Mouse (Mus musculus) cerebellum, postnatal 4 days (tissue): Measurements from ENCODE around the gene Zfp362.
A peak's percentile ranks its signal among the peaks of the same experiment; 100 is the strongest.

Experiments used
- DNase-seq, 2 experiments: peaks; one replicate each; pipeline ENCODE4 v3.0.0; 2022; ENCODE audit warnings: low spot score in 2 of 2, mixed read lengths in 1 of 2

The Zfp362 gene

DNA sequence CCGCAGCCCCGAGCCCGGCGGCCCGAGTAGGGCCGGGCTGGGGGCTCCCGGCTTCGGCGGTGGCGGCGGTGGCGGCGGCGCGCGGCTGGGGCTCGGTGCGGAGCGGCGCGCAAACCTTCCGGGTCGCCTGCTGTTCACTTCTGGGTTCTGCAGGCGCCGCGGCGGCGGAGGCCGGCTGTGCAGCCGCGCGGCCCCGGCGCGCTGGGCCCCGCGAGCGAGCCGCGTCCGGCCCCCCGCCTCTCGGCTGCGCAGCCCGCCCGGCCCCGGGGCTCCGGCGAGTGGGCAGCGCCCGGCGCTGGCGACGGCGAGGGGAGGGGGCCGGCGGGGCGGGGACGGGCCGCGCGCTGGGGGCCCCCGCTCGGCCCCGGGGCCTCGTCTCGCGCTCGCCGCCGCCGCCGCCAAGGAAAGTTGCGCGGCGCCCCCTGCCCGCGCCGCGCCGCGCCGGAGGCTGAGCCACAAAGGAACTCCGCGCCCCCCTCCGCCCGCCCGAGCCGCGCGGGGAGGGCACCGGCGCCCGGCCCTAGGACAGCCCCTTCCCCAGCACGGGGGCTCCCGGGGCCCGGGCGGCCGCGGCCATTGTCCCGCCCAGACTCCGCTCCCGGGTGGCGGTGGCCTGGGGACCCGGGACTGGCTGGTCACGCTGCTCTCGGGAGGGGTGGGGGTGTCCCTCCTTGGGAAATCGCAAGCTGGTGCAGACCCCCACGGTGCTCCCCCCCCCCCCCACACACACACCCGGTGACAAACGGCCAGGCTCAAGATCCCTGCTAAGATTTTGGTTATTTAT, at the start of gene Zfp362:
Zfp362 (minus strand) TSS at position 3 of the 784 bp plus-strand sequence.
- peak in 1 of 2 experiments; percentile 51 for DNase-seq

DNA sequence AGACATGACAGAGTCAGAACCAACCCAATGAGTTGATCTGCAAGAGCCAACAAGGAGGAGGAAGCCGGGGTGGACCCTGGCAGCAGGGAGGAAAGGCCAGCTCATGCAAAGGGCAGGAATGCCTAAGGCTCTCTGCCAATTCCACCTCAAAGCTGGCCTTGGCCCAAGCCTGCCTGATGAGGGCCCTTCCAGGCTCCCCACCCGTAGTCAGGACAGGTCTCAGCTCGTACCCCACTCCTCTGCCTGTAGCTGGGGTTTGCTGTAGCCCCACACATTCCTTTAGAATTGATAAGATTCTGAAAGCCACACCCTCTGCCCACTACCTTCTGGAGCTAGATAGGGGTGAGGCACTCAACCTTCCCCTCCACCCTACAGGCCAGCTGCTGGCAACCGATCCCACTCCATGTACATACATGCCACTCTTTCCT, 49.8 kb upstream of the Zfp362 start:
- no peak for DNase-seq

DNA sequence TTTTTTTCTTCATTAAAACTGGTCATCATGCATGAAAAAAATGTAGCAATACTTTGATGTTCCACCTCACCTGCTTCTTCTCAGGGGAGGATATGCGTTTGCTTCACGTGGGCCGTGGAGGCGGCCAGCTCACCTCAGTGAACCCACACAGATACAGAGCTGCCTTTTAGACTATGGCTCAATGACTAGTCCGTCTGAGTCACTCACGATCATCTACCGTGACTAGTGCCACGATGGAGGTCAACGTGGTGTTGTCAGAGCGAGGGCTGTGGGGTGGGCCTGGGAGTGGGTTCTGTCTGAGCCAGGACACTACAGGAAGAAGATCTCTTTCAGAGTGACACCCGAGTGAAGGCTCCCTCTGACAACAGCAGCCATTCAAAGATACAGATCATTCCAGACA, 47.3 kb upstream of the Zfp362 start:
- no peak for DNase-seq

DNA sequence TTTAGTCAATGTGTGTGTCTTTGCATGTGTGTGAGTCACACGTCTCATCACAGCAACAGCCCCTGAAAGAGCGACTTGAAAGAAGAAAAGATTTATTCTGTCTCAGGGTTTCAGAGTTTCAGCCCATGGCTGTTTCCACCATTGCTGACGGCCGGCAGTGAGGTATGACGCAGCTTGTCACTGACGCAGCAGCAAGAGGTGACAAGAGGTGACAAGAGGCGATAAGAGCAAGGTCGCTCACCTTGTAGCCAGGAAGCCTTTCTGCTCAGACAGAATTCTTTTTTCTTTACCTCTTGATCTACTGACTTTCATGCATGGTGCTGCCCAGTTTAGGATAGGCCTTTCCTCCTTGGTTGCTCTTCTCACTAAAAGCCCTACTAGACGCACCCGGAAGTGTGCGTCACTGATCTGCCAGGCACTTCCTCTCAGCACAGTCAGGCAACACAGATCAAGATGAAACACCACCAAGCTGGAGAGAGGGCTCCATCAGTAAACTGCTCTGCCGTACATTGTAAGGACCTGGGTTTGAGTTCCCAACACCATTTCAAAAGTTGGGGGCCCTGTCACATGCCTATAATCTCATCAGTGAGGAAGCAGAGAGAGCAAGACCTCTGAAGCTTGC, 46.5 kb upstream of the Zfp362 start:
- no peak for DNase-seq

DNA sequence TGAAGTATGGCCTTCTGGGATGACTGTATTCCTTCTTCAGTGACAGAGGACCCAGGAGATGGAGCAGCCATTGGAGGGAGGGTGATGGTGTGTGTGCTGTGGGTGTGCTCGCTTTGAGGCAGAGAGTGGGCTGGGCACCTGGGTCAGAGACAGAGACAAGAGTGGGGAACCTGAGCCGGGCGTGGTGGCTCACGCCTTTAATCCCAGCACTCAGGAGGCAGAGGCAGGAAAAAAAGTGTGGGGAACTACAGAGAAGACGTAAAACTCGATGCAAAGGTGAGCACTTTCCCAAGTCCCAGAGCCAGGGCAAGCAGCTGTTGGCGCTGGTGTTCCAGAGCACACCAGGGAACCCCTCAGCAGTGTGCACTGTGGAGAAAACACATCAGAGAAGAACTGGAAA, 43.8 kb upstream of the Zfp362 start:
- DNase-seq, result no peak

DNA sequence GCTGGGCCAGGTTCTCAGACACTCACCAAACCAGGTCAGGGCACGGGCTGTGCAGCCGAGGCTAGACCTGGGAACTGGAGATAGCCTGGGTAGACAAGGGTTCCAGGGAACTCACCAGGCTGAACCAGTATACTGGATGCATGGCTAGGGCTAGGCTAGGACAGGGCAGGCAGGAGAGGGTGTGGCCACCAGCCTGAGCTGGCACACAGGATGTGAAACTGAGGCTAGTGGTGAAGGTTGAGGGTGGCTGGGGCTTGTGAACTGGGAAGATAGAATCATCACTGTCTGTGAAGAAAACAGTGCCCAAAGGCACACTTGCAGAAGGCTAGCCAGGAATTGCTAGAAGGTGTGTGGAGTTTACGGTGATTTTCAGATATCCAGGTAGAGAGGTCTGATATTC, 43.1 kb upstream of the Zfp362 start:
- no peak for DNase-seq

DNA sequence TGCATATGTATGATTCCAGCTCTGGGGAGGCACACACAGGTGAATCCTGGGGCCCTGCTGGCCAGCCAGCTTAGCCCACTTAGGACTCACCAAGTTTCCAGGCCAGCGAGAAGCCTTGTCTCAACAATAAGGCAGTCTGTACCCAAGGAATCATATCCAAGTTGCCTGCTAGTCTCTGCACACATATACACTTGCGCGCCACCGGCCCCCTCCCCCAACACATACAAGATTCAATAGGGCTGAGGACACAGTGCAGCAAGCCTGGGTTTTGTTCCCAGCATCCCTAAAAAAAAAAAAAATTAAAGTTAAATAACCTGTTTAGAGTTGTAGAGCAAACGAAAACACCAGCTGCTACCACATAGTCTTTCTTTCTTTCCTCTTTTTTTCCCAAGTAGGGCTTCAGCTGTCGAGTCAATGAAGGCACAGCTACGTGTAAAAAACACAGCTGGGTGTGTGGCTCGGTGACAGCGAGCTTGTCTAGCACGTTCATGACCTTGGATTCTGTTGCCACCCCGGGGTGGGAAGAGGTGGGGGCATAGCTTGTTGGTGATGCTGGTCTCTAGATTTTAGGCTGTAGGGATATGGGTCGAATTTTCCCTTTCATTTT, 39.6 kb upstream of the Zfp362 start:
- no peak for DNase-seq

DNA sequence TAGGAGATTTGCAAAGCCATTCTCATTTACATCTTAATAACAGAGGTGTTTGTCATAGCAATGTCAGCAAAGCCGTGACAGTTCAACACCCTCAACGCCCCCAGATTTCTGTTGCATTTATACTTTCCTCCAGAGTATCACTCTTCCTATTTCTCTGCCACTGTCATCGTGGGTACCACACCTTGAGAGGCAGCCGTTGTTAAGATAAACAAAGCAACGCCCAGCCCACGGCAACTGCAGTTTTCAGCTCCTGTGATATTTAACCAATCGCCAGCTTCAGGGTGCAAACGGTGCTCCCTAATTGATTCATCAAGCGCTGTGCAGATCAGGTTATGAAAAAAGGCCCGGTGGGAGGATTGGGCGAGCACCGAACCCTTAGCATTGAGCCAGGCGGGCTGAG, 38.7 kb upstream of the Zfp362 start:
- DNase-seq, result no peak

DNA sequence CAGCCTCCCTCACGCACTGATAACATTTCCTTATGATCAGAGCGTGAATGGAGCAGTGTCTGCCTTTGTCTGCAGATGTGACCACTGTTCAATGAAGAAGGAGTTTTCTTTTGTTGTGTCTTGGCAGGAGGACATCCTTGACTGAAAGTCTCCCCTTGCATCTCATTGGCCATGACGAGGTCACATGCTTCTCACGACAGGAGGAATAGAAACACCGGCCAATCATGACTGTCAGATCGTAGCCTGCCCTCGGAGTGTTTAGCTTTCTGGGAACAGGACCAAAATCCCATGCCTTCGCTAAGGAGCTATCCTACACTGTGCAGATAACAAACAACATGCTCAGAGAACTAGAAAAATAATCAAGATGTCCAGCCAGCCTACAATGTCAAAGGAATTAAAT, 35.4 kb upstream of the Zfp362 start:
- DNase-seq, result no peak

DNA sequence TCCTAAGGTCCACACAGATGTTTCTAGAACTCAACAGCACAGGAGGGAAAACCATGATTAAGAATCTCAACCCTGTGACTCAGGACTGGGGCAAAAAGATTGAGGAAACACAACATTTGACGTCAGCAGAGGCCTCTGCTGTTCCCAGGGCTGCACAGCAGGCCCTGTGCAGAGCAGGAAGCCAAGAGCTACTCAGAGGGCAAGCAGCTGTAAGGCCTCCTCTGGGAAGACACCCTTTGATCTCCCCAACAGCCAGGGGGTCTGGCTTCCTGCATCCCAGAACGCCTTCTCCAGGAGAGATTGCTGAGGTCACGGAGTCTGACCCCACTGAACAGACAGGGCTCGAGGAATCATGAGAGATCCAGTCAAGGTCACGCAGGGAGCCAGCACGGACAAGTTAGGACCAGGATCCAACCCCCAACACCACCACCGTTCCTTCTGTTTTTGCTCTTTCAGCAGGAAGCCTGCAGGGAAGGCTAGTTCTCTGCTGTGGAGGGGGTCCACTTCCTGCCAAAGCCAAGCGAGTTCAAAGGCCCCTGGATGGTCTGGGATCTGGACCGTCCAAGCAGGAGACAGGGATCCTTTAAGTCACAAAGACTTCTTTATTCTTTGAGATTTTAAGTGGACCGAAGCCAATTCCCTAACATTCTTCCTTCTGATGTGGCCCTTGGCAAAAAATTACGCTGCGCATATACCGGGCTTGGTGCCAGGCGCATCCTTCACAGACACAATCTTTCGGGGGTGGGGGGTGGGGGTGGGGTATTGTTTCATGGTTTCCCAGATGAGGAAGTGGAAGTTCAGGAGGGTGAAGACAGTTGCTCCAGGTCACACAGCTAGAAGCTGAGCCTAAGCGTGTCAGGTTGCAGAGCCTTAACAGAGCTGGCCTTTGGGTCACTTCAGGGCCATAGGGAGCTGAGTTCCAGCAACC, 34.2 kb upstream of the Zfp362 start:
- peak in 1 of 2 experiments; percentile 24 for DNase-seq

DNA sequence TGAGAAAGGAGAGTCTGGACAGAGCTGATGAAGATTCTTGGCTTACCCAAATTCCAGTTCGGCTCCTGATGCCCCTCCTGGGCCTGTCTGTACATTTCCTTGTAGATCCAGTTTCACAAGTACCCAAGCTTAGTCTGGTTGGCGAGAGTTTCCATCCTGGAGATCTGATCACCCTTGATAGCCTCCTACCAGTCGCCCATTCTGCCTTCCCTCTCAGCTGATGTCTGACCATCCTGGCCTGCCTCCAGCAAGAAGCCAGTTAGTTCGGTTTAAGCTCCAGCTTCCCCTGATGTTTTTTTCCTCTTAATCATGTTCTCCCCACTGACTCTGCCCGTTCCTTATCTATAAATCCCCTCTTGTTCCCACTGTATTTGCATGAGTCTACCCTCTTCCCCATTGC, 32.4 kb upstream of the Zfp362 start:
- no peak for DNase-seq

DNA sequence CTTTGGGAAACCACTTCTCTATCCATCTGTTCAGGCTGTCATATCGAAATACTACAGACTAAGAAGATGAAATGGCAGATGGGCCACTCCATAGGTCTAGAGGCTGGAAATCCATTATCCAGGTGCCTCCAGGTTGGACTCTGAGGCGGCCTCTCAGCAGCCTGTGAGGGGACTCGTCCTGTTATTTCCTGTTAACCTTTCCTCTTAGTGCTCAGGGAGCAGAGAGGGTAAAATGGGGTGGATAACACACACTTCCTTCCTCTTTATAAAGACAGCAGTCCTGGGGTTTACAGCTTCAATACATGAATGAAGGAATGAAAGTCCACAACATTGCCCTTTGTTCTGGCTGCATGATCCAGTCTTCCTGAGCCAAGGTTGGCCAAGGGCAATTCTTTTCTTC, 18.3 kb upstream of the Zfp362 start:
- DNase-seq, result no peak

DNA sequence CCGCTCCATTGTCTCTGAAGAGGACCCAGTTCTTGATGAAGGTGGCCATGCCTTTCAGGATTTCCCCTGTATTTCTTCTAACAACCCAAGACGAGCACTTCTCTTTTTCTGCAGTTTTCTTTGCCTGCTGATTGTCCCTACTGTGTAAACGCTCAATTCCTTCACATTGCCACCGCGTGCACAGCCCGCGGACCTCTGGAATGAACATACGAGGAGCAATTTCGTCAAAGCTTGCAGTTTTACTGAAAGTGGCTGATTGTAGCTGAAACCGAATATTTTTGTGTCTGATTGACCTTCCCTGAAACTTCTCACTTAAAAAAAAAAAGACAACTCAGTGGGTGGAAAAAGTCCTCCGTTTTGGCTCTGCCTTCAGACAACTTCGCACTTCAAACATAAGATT, 14.7 kb upstream of the Zfp362 start:
- DNase-seq, result no peak

DNA sequence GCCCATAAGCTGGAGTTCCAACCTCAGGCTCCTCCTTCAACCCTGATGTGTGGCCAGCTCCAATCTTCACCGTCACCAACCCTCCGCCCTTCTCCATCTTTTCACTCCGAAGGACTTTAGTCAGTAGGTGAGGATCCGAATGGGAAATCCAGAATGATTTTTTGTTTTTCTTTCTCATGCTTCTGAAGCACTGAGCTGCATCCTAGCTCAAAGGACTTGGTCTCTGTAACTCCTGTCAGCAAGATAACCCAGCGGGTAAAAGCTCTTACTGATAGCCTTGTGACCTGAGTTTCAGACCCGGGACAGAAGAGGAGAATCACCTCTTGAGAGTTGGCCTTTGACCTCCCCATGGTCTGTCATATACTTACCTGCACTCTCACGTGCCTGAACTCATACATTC, 11.2 kb upstream of the Zfp362 start:
- no peak for DNase-seq

DNA sequence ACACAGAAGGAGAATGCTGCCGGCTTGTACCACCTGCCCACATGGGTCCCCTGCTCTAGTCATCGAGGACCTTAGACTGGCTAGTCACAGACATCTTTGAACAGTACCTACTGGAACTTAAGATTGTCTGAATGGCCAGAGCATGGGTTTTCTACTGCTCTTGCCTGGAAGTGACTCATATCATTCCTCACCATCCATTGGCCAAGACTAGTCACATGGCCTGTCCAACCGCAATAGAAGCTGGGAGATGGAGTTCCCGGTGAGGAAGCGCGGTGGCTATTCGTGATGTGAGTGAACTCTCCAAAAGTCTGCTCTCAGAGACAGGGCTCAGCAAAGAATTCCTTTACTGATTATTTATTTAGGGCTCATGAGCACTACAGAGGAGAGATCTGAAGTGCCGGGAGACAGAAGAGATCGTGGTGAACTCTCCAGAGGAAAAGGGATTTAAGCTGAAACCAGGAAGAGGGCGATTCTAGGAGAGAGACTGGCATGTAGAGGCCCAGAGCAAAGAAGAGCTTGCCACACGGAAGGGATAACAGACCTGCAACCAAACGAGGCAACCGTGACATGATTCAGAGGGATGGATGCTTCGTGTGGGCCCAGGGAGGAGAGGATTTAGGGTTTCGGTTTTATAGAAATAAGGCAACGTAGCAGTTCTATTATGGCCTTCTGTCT, 5.7 kb upstream of the Zfp362 start:
- DNase-seq, result peak in 1 of 2 experiments; percentile 72

DNA sequence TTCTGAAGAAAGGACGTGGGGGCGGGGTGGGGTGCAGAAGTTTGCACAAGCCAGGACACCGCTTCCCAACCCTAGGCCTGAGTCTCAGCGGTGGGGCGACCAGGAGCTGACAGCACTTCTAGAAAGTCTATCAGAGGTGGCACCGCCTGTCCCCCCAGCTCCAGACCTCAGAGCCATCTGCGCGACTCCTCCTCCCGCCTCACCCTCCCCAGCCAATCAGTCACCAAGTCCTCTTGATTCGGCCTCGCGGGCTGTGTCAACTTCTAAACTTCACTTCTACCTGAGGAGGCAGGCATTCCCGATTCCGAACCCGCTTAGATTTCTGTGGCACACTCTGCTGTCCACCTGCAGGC, 958 bp upstream of the Zfp362 start:
- DNase-seq, result peak in 1 of 2 experiments; percentile 59

DNA sequence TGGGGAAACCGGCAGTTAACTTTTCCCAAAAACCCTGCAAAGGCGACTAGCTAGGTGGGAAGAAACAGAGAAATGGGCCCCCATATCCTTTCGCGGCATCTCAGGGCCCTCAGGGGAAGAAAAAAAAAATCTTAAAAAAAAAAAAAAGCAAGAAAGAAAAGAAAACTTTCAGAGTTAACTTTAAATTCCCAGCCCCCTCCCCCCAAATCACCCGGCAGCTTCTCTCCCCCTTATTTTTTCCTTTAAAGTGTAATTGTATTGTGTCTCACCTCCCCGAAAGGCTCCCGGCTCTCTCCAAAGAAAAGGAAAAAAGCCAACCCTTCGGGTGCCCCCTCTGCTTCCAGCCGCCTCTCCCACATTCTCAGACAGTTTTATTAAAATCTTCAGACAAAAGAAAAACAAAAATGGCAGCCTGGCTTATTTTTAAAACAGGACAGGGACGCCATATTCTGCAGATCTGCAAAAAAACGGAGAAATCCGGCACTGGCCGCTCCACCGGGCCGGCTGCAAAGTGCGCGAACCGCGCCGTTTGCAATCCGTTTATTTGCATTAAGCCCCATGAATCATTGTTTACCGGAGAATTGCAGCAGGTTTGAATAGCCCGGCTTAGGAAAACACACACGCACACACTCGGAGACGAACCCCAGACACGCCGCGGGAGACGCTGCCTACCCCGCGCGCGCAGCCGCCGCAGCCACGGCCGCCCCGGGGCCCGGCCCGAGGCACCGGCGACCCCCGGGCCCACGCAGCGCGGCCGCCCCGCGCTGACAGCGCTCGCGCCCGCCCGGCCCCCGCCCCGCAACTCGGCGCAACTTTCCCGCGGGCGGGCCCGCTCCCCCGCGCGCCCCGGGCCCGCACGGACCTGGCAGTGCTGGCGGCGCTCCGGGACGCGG, 449 bp downstream of the Zfp362 start:
- peak in 1 of 2 experiments; percentile 41 for DNase-seq

DNA sequence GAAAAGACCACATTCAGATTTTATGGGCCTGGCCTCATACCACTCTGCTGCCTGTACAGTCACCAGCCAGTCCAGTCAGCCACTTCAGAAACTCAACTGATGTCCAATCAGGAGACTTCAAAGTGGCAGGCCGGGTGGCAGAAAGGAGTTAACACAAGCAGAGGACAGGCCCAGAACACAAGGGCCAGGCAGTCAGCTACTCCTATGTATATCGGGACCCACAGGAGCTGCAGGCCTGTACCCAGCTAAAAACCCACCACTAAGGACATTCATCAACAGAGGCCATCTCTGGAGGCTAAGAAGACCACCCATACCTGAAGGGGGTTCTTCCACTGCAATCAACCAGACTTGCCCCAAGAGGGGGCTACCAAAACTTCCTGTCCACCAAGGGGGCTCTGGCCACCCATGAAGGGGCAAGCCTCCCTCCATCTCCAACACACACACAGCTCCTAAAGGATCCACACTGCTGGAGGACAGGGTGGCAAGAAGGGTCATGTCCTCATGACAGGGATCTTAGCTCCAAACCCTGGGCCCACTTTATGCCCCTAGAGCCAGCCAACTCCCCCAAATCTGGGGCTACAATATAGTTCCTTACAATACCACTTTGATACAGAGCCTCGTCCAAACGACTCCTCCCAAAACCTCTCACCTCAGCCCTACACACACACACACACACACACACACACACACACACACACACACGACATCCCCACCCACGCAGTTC, 1.3 kb downstream of the Zfp362 start:
- no peak for DNase-seq

DNA sequence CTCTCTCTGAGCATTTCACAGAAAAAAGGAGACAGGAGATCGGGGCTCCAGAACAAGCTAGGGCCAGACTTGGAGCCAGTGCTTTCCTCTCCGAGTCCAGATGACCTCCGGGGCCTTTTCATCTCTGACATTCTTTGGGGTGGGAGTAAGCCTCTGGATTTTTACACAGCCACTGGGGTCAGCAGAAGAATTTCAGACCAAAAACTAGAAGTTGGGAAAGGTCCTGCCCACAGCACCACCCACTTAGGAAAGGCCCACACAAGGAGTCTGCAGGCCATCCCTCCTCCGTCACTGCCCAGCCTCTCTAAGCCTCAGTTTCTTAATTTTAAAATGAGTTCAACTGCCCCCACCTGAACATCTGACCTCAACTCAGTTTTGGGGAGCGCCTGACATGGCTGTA, 2.3 kb downstream of the Zfp362 start:
- DNase-seq, result no peak
